Mouse (Mus musculus) embryonic facial prominence, embryonic 13.5 days (tissue): Measurements from ENCODE around the gene Neu4. TPM values are rescaled to one million over a fixed set of nuclear protein-coding genes. Genes with fewer than 3 reads are reported as not detected.
"Not testable (repeated sequence)": the region's sequence is repeated elsewhere in the genome, so short reads cannot be mapped to it uniquely, and the experiment has no call there.

Experiments
- ATAC-seq: fragments of 200-750 bp; cut with Nextera tagmentation; 2 replicates; pipeline ENCODE4 v1.8.0; 2017; ENCODE audit warnings: low read depth; ENCODE audit not compliant: insufficient number of reproducible peaks, insufficient read depth, low FRiP score, low TSS enrichment
- H3K27ac ChIP-seq: fragments of 300-500 bp; sonication (generic); 2 replicates; pipeline ENCODE4 v1.5.1; 2015; ENCODE audit warnings: moderate library complexity, mild to moderate bottlenecking, inconsistent platforms
- H3K27me3 ChIP-seq: fragments of 300-500 bp; sonication (generic); 2 replicates; pipeline ENCODE4 v1.6.1; 2015; ENCODE audit warnings: mild to moderate bottlenecking, inconsistent platforms
- H3K36me3 ChIP-seq: fragments of 300-500 bp; sonication (generic); 2 replicates; pipeline ENCODE4 v1.6.1; 2015; ENCODE audit warnings: mild to moderate bottlenecking, inconsistent platforms
- H3K4me1 ChIP-seq: fragments of 300-500 bp; sonication (generic); 2 replicates; pipeline ENCODE4 v1.6.1; 2015; ENCODE audit warnings: inconsistent platforms
- H3K4me2 ChIP-seq: fragments of 300-500 bp; sonication (generic); 2 replicates; pipeline ENCODE4 v1.6.1; 2015; ENCODE audit warnings: moderate library complexity, mild to moderate bottlenecking, inconsistent platforms
- H3K4me3 ChIP-seq: fragments of 300-500 bp; sonication (generic); 2 replicates; pipeline ENCODE4 v1.5.1; 2015; ENCODE audit warnings: mild to moderate bottlenecking, inconsistent platforms
- H3K9ac ChIP-seq: fragments of 300-500 bp; sonication (generic); 2 replicates; pipeline ENCODE4 v1.6.1; 2015; ENCODE audit warnings: mild to moderate bottlenecking, inconsistent platforms
- H3K9me3 ChIP-seq: fragments of 300-500 bp; sonication (generic); 2 replicates; pipeline ENCODE4 v1.6.1; 2016; ENCODE audit warnings: inconsistent platforms
- WGBS: fragments of 180-500 bp; shearing (Covaris S2); methylation state at CpG from one replicate; pipeline ENCODE4 v1.1.7; 2015; ENCODE audit warnings: mixed read lengths; 5-methylcytosine and 5-hydroxymethylcytosine counted together
- polyA plus RNA-seq: library from polyadenylated mRNA; unstranded; fragments of >200 nt; fragmentation: Nextera tagmentation; extraction: Ambion mirVana; gene quantifications from 2 replicates; pipeline ENCODE4 v1.2.1, GENCODE M21; 2015

Gene Neu4
- polyA plus RNA-seq, 1 experiment from 2014 or later = not detected

DNA sequence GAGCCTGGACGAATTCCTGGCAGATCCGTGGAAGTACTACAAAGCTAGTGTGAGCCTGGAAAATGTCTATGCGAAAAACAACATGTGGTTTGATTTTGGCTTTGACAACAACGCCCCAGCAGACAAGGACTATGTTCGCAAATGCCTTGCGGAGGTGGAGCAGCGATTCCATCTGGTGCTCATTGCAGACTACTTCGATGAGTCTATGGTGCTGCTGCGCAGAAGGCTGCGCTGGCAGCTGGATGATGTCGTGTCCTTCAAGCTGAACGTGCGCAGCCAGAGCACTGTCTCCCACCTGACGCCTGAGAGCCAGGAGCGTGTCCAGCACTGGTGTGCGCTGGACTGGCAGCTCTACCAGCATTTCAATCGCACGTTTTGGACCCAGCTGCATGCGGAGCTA lies 11.4 kb upstream of the Neu4 start:
- H3K9ac ChIP-seq, H3K4me1 ChIP-seq, H3K9me3 ChIP-seq, H3K4me2 ChIP-seq, ATAC-seq, H3K36me3 ChIP-seq, H3K27me3 ChIP-seq, H3K4me3 ChIP-seq, H3K27ac ChIP-seq: not testable (repeated sequence)
- WGBS = 55% methylated on average over 16 of the region's 19 CpGs

DNA sequence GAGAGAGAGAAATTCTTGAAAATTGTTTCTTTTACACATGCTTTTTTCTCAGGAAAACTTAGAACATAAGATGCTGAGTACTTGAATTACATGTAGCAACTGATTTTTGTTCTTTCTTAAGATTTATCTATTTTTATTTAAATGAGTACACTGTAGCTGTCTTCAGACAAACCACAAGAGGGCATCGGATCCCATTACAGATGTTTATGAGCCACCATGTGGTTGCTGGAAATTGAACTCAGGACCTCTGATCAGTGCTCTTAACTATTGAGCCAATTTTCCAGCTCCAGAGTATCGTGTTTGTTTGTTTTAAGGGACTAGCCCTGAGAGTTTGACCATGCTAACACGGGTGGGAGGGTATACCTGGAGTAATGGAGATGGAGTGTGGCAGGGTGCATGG lies 8.6 kb upstream of the Neu4 start:
- Histone ChIP-seq H3K9ac (no peak overlapping the region), H3K27me3 (no peaks in the 10 kb centered on the region), H3K4me2 (no peak overlapping the region), H3K9me3 (no peaks in the 10 kb centered on the region), H3K27ac (no peak overlapping the region), H3K4me1 (no peaks in the 10 kb centered on the region), H3K36me3 (no peaks in the 10 kb centered on the region), H3K4me3 (no peak overlapping the region)
- WGBS = 60% methylated on average over 3 of the region's 3 CpGs
- ATAC-seq = no peak

DNA sequence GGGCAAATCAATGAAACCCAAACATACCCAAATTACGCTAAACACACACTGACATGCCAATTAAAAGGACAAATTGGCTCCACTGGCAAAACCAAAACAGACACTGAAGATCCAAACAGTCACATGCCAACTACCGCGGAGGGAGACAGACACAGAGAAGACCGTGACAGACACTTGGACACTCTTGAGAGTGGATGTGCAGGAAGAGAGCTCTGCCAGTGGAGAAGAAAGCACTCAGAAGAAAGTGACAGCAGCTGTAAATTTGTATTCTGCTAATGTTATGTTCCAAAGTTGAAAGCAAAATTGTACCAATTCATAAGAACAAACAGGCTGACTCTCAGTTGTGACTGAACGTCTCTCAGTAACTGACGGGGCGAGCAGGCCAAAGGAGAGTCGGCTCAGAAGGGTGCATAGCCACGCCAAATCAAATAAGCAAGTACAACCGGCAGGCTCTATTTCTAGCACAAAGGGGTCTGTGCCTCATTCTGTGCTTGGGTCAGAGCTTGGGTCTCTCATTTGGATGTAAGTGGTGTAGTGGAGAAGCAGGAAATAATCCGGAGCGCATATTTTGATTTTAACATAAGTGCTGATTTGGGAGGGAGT lies 7.4 kb downstream of the Neu4 start:
- 84% methylated on average over 12 of the region's 12 CpGs for WGBS
- ATAC-seq = no peak
- Histone ChIP-seq H3K4me1 (no peaks in the 10 kb centered on the region), H3K4me3 (no peak overlapping the region), H3K9me3 (no peaks in the 10 kb centered on the region), H3K4me2 (no peak overlapping the region), H3K27me3 (no peaks in the 10 kb centered on the region), H3K36me3 (no peaks in the 10 kb centered on the region), H3K9ac (no peak overlapping the region), H3K27ac (no peak overlapping the region)

DNA sequence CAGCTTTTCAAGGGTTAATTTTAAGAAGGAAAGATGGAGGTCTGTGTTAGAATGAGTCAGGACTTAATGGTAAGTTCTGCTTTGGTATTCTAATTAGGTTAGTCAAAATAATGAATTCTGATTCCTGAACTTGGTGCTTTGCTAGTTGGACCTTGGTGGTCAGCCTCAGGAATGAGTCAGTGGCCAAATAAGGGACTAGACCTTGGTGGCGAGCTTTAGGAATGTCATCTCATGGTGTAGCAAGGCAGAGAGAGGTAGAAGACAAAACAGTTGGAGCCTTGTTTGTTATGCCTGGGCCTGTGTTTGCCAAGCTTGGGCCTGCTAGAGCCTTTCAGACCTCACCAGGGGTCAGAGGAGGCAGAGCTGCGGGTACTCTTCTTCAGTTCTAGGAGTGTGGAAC lies 8.5 kb downstream of the Neu4 start:
- Histone ChIP-seq H3K27ac (no peak overlapping the region), H3K9me3 (no peaks in the 10 kb centered on the region), H3K4me1 (no peaks in the 10 kb centered on the region), H3K4me2 (no peak overlapping the region), H3K9ac (no peak overlapping the region), H3K27me3 (no peaks in the 10 kb centered on the region), H3K36me3 (no peaks in the 10 kb centered on the region), H3K4me3 (no peak overlapping the region)
- ATAC-seq = no peak
- 98% methylated on average over 2 of the region's 2 CpGs for WGBS

DNA sequence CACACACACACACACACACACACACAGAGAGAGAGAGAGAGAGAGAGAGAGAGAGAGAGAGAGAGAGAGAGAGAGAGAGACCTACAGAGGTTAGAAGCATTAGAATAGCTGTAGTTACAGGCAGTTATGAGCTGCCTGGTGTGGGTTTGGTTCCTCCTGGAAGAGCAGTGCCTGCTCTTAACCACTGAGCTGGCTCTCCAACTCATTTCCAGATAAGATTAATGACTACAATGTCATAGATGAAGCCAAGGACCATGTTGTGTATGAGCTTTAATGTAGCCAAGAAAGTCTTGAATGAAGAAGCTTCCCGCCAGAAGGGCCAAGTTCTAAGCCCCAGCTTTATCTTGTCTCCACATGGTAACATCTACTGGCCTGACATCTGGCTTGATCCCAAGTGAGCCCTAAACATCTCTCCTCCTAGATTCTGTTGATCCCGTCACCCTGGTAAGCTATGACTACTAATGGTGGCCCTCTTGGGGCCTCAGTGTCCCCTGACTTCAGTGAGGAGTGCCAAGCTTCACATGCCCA lies 12.9 kb downstream of the Neu4 start:
- no peaks in the 10 kb centered on the region for H3K27me3 ChIP-seq
- H3K4me3 ChIP-seq = no peak overlapping the region
- H3K36me3 ChIP-seq = no peaks in the 10 kb centered on the region
- H3K9me3 ChIP-seq = no peaks in the 10 kb centered on the region
- H3K9ac ChIP-seq = no peak overlapping the region
- no peak overlapping the region for H3K27ac ChIP-seq
- no peak for ATAC-seq
- peaks cover 5% of the 10 kb centered on the region for H3K4me1 ChIP-seq
- WGBS = 94% methylated on average over 2 of the region's 2 CpGs
- H3K4me2 ChIP-seq = no peak overlapping the region

DNA sequence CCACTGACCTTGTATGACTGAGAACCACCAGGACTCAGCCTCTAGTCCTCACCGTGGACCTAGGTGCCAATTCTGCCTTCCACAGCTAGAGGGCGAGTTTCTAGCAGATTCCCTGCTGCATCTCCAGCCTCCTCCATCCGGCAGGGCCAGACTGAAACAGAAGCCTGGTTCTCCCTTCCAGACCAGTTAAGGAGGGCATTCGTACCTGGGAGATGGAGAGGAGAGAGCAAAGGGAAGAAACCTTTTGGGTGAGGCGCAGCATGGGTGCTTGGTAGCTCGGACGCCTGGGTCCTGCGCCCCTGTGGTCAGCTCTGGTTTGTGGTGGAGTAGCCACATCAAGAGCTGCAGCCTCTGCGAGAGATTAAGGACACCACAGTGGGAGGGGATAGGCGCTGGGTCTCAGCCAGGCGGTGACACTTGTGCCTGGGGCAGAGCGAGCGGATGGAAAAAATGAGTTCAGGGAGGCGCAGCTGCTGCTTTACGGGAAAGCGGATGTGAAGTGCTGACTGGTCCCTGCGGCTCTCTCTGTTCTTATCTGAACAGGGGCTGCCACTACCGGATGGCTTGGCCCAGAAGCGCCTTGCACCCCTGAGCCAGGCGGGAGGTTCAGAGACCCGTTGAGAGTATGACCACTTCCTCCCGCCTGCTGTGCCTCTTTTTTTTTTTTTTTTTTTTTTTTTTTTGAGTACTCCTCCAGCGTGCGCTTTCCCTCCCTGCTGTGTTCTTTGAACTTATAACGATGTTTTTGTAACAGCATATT lies 14.9 kb downstream of the Neu4 start:
- no peaks in the 10 kb centered on the region for H3K9me3 ChIP-seq
- H3K4me3 ChIP-seq = peak overlapping the region; percentile 46
- H3K27me3 ChIP-seq = no peaks in the 10 kb centered on the region
- peak overlapping the region; percentile 66 for H3K9ac ChIP-seq
- no peaks in the 10 kb centered on the region for H3K36me3 ChIP-seq
- peak overlapping the region; percentile 82 for H3K27ac ChIP-seq
- peak overlapping the region; percentile 85 for H3K4me2 ChIP-seq
- WGBS = under 1% methylated on average over 25 of the region's 25 CpGs
- ATAC-seq = peak; percentile 77; the same call in 1 of the 2 replicates
- peaks cover 5% of the 10 kb centered on the region for H3K4me1 ChIP-seq

DNA sequence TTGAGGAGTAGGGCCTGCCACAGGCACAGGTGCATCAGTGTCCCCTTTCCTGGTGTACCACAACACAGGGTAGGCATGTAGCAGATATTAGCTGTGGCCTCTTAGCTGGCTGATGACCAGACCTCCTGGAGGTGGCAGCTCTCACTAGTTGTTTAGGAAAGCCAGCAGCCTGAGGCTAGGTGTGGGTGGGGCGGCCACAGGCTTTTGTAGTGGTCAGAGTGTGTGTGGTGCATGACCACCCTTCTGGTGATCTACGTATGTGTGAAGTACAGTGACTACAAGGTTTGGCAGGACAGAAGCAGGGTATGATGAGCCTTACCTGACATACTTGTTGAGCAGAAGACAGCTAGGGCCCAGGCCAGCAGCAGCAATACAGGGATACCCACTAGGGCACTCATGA lies 20.1 kb downstream of the Neu4 start:
- Histone ChIP-seq H3K4me1 (peaks cover 5% of the 10 kb centered on the region), H3K4me3 (no peak overlapping the region), H3K27ac (no peak overlapping the region), H3K9me3 (no peaks in the 10 kb centered on the region), H3K9ac (no peak overlapping the region), H3K4me2 (no peak overlapping the region), H3K27me3 (no peaks in the 10 kb centered on the region), H3K36me3 (no peaks in the 10 kb centered on the region)
- no peak for ATAC-seq
- WGBS = 84% methylated on average over 2 of the region's 2 CpGs

DNA sequence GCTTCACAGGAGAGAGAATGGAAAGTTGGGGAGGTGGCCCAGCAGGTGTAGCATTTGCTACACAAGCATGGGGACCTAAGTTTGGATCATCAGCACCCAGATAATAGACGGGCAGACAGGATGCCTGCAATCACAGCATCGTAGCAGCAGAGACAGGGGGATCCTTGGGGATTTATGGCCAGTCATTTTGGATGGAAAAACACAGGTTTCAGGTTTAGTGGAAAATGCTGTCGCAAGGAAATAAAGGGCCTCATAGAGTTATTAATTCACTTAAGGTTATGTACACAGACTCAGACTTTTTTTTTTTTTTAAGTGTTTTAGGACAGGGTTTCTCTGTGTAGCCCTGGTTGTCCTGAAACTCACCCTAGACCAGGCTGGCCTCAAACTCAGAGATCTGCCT lies 25.3 kb downstream of the Neu4 start:
- Histone ChIP-seq H3K9me3 (no peaks in the 10 kb centered on the region), H3K4me1 (no peaks in the 10 kb centered on the region), H3K27ac (no peak overlapping the region), H3K27me3 (no peaks in the 10 kb centered on the region), H3K4me2 (no peak overlapping the region), H3K4me3 (no peak overlapping the region), H3K36me3 (no peaks in the 10 kb centered on the region), H3K9ac (no peak overlapping the region)
- WGBS = 73% methylated on average over 3 of the region's 3 CpGs
- ATAC-seq = no peak

DNA sequence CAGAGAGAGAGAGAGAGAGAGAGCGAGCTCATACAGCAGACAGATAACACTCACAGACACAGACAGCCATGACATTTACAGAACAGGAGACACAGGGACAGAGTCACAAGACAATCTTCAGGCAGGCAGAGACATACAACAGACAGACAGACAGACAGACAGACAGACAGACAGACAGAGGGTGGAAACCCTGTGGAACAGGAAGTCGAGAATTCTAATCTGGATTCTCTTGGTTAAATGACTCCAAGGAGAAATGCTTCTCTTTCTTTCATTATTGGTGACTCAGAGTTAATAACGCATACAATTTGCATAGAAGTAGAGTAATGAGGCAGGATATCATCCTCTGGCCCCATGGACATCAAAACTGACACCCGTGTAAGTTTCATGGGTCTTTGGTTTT lies 26.3 kb downstream of the Neu4 start:
- H3K4me2 ChIP-seq = no peak overlapping the region
- no peaks in the 10 kb centered on the region for H3K9me3 ChIP-seq
- 79% methylated on average over 4 of the region's 4 CpGs for WGBS
- ATAC-seq = no peak
- H3K4me1 ChIP-seq = no peaks in the 10 kb centered on the region
- H3K4me3 ChIP-seq = no peak overlapping the region
- H3K27me3 ChIP-seq = no peaks in the 10 kb centered on the region
- no peak overlapping the region for H3K9ac ChIP-seq
- no peak overlapping the region for H3K27ac ChIP-seq
- H3K36me3 ChIP-seq = no peaks in the 10 kb centered on the region

DNA sequence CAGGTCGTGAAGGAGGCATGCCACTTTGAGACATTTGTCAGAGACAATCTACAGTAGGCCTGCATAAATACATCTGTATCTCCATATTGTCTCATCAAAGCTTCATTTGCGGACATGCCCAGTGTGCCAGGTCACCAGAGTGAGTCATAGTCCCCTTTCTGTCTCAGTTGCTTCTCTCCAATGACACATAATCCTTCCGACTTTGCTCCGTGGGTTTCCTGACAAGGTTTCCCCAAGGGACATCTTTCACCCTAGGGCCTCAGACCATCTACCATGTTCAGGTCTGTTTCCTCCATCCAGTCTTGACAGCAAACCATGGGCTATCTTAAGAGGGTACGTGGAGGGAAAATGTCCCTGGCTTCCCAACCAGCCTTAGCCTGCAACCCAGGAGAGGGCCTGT lies 30.9 kb downstream of the Neu4 start:
- 86% methylated on average over 5 of the region's 5 CpGs for WGBS
- no peak overlapping the region for H3K9ac ChIP-seq
- H3K9me3 ChIP-seq = no peaks in the 10 kb centered on the region
- ATAC-seq = no peak
- no peak overlapping the region for H3K4me2 ChIP-seq
- no peak overlapping the region for H3K27ac ChIP-seq
- H3K4me1 ChIP-seq = 0 out of 2 replicates have a peak, but pooled peaks cover 3% of the 10 kb centered on the region
- no peaks in the 10 kb centered on the region for H3K36me3 ChIP-seq
- H3K4me3 ChIP-seq = no peak overlapping the region
- H3K27me3 ChIP-seq = no peaks in the 10 kb centered on the region

DNA sequence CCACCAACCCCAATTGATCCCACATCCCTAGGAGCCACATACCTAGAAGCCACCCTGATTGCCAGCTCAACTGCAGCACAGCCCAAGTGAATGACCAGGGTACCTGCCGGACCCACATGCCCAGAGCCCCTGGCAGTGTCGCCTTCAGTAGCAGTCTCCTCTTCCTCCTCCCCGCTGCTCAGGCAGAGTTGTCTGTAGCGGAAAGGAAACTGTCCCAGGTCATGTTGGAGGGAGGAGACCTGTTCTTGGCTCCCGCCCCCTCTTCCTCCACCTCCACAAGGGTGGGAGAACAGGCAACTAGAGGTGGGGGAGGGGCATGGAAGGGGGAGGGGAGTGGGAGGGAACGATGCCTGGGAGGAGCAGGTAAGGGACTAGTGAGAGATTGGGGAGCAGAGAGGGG lies 32.1 kb downstream of the Neu4 start, which contains the start of gene Pdcd1:
Gene Pdcd1, minus strand, starts transcription at position 181 of the 400 bp plus-strand sequence.
- WGBS = 49% methylated on average over 6 of the region's 6 CpGs

More for the DNA sequence above, 32.1 kb downstream of the Neu4 start, which contains the start of gene Pdcd1:
- Histone ChIP-seq H3K27ac (no peak within 1 kb of the TSS), H3K9ac (no peak within 1 kb of the TSS), H3K4me1 (0 out of 2 replicates have a peak, but pooled peaks cover 3% of the 10 kb centered on the region), H3K9me3 (no peaks in the 10 kb centered on the region), H3K27me3 (no peaks in the 10 kb centered on the region), H3K36me3 (no peaks in the 10 kb centered on the region), H3K4me2 (no peak within 1 kb of the TSS), H3K4me3 (no peak within 1 kb of the TSS)
- ATAC-seq = 0 out of 2 replicates have a peak, but pooled peaks have one; percentile 20
